Mouse (Mus musculus) embryonic facial prominence, embryonic 10.5 days (tissue): ENCODE results near the gene Plau. TPM values are rescaled to one million over a fixed set of nuclear protein-coding genes. Genes with fewer than 3 reads are reported as not detected.

Source experiments
- DNase-seq: peaks from one replicate; pipeline ENCODE4 v3.0.0-alpha.2; 2017; ENCODE audit warnings: low spot score
- H3K27ac ChIP-seq: fragments of 300-500 bp; sonication (generic); replicated peaks from 2 replicates; pipeline ENCODE4 v1.5.1; 2016; ENCODE audit warnings: mild to moderate bottlenecking
- H3K27me3 ChIP-seq: fragments of 300-500 bp; sonication (generic); replicated peaks from 2 replicates; pipeline ENCODE4 v1.6.1; 2016; ENCODE audit warnings: low read depth, mild to moderate bottlenecking; ENCODE audit not compliant: poor library complexity, severe bottlenecking
- H3K36me3 ChIP-seq: fragments of 300-500 bp; sonication (generic); replicated peaks from 2 replicates; pipeline ENCODE4 v1.6.1; 2016; ENCODE audit warnings: mild to moderate bottlenecking, moderate library complexity
- H3K4me1 ChIP-seq: fragments of 300-500 bp; sonication (generic); 2 replicates; pipeline ENCODE4 v1.6.1; 2016
- H3K4me3 ChIP-seq: fragments of 300-500 bp; sonication (generic); 2 replicates; pipeline ENCODE4 v1.5.1; 2016; ENCODE audit warnings: mild to moderate bottlenecking, moderate library complexity
- H3K9me3 ChIP-seq: fragments of 300-500 bp; sonication (generic); 2 replicates; pipeline ENCODE4 v1.6.1; 2016; ENCODE audit warnings: mild to moderate bottlenecking
- WGBS: fragments of 180-500 bp; shearing (Covaris S2); methylation state at CpG from one replicate; pipeline ENCODE4 v1.1.7; 2016; 5-methylcytosine and 5-hydroxymethylcytosine counted together
- polyA plus RNA-seq: library from polyadenylated mRNA; unstranded; fragments of >200 nt; fragmentation: Nextera tagmentation; extraction: Ambion mirVana; gene quantifications from 2 replicates; pipeline ENCODE4 v1.2.1, GENCODE M21; 2016

Gene Plau
- polyA plus RNA-seq, 1 experiment from 2014 or later, result 1.0 TPM

GRCm38 (mm10) chr14:20811236-20811635 is 25.2 kb upstream of the Plau start:
- no peaks in the 10 kb centered on the region for H3K27me3 ChIP-seq
- no peak overlapping the region for H3K27ac ChIP-seq
- no peak for DNase-seq
- WGBS, result 89% methylated on average over 8 of the region's 8 CpGs
- no peaks in the 10 kb centered on the region for H3K36me3 ChIP-seq
- no peak overlapping the region for H3K4me3 ChIP-seq
- peaks cover 7% of the 10 kb centered on the region; the same call in 1 of the 2 replicates for H3K4me1 ChIP-seq
- H3K9me3 ChIP-seq, result no peaks in the 10 kb centered on the region

DNA sequence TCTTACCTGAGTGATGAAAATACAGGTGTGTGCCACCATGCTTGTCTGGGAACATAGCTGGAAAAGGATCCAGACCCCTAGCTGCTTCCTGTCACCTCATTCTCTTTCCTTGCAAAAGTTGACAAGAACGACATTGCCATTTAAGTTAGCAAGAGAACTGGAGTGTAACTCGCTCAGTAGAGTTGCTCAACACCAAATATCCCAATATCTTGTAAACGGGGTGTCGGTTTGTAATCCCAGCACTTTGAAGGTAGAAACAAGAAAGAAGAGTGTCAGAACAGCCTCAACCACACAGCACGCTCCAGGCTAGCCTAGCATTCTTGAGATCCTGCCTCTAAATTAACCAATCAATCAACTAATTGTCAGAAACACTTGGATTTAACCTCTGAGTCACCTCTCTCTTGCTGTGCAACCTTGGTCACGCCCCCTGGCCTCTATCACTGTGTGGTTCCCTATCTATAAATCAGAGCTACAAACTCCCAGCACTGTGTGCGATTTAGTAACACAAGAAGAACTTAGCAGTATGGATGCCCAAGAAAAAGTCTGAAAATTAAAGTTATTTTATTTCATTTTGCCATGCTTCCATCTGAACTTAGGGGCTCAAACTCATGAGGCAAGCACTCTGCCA is 24.6 kb upstream of the Plau start:
- H3K27me3 ChIP-seq, result no peaks in the 10 kb centered on the region
- H3K36me3 ChIP-seq, result no peaks in the 10 kb centered on the region
- peaks cover 3% of the 10 kb centered on the region; the same call in 1 of the 2 replicates for H3K4me1 ChIP-seq
- WGBS, result 81% methylated on average over 7 of the region's 7 CpGs
- no peak for DNase-seq
- no peaks in the 10 kb centered on the region for H3K9me3 ChIP-seq
- H3K4me3 ChIP-seq, result no peak overlapping the region
- H3K27ac ChIP-seq, result no peak overlapping the region

DNA sequence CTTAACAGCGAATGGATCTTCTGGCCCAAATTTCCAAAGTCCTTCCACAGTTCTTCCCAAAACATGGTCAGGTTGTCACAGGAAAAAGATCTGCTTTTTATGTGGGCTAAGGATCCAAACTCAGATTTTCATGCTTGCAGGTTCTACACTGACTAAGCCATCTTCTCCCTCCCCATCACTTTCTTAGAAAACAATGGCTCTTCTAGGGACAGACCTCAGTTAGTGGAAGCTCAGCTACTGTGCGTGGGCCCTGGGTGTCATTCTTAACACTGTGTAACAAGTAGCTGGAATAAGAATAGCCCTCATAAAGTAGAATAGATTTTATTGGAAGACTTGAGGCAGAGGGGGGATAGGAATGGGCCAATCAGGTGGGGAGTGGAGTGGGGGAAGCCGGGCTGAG is 21.0 kb upstream of the Plau start:
- DNase-seq, result no peak
- WGBS, result 87% methylated on average over 3 of the region's 3 CpGs
- no peak overlapping the region for H3K27ac ChIP-seq
- H3K4me3 ChIP-seq, result no peak overlapping the region
- H3K4me1 ChIP-seq, result no peaks in the 10 kb centered on the region
- H3K27me3 ChIP-seq, result no peaks in the 10 kb centered on the region
- H3K9me3 ChIP-seq, result no peaks in the 10 kb centered on the region
- H3K36me3 ChIP-seq, result no peaks in the 10 kb centered on the region

- Histone ChIP-seq H3K4me1 (peaks cover 8% of the 10 kb centered on the region), H3K4me3 (no peak overlapping the region), H3K27me3 (no peaks in the 10 kb centered on the region), H3K36me3 (no peaks in the 10 kb centered on the region), H3K9me3 (no peaks in the 10 kb centered on the region), H3K27ac (no peak overlapping the region)
- WGBS, result 80% methylated on average over 1 of the region's 1 CpGs
- DNase-seq, result no peak
Measured at GRCm38 (mm10) chr14:20824517-20824916, 11.9 kb upstream of the Plau start.

- no peaks in the 10 kb centered on the region for H3K36me3 ChIP-seq
- H3K27me3 ChIP-seq, result no peaks in the 10 kb centered on the region
- H3K4me1 ChIP-seq, result peaks cover 9% of the 10 kb centered on the region
- no peak overlapping the region for H3K27ac ChIP-seq
- DNase-seq, result no peak
- no peak overlapping the region for H3K4me3 ChIP-seq
- 92% methylated on average over 2 of the region's 2 CpGs for WGBS
- no peaks in the 10 kb centered on the region for H3K9me3 ChIP-seq
Measured at GRCm38 (mm10) chr14:20825516-20825915, 10.9 kb upstream of the Plau start.

GRCm38 (mm10) chr14:20827061-20827460 is 9.4 kb upstream of the Plau start:
- no peaks in the 10 kb centered on the region for H3K27me3 ChIP-seq
- H3K9me3 ChIP-seq, result no peaks in the 10 kb centered on the region
- 81% methylated on average over 8 of the region's 8 CpGs for WGBS
- no peak overlapping the region for H3K27ac ChIP-seq
- DNase-seq, result no peak
- no peaks in the 10 kb centered on the region for H3K36me3 ChIP-seq
- no peak overlapping the region for H3K4me3 ChIP-seq
- peaks cover 9% of the 10 kb centered on the region for H3K4me1 ChIP-seq

GRCm38 (mm10) chr14:20827491-20827890 is 9.0 kb upstream of the Plau start:
- Histone ChIP-seq H3K27me3 (no peaks in the 10 kb centered on the region), H3K4me3 (no peak overlapping the region), H3K36me3 (no peaks in the 10 kb centered on the region), H3K27ac (no peak overlapping the region), H3K9me3 (no peaks in the 10 kb centered on the region), H3K4me1 (peaks cover 9% of the 10 kb centered on the region)
- WGBS, result 90% methylated on average over 5 of the region's 5 CpGs
- no peak for DNase-seq

GRCm38 (mm10) chr14:20828524-20828923 is 7.9 kb upstream of the Plau start:
- no peak for DNase-seq
- H3K27me3 ChIP-seq, result no peaks in the 10 kb centered on the region
- H3K9me3 ChIP-seq, result no peaks in the 10 kb centered on the region
- no peak overlapping the region for H3K4me3 ChIP-seq
- H3K36me3 ChIP-seq, result no peaks in the 10 kb centered on the region
- H3K4me1 ChIP-seq, result peaks cover 9% of the 10 kb centered on the region
- 83% methylated on average over 3 of the region's 3 CpGs for WGBS
- no peak overlapping the region for H3K27ac ChIP-seq

GRCm38 (mm10) chr14:20829523-20830366 is 6.7 kb upstream of the Plau start:
- peak; percentile 21 for DNase-seq
- H3K27me3 ChIP-seq, result peaks cover 6% of the 10 kb centered on the region; the same call in 1 of the 2 replicates
- no peaks in the 10 kb centered on the region for H3K36me3 ChIP-seq
- no peak overlapping the region for H3K4me3 ChIP-seq
- 81% methylated on average over 12 of the region's 12 CpGs for WGBS
- H3K9me3 ChIP-seq, result no peaks in the 10 kb centered on the region
- H3K4me1 ChIP-seq, result peaks cover 9% of the 10 kb centered on the region
- peak overlapping the region; percentile 19; the same call in 1 of the 2 replicates for H3K27ac ChIP-seq

- Histone ChIP-seq H3K4me3 (no peak overlapping the region), H3K9me3 (no peaks in the 10 kb centered on the region), H3K4me1 (peaks cover 7% of the 10 kb centered on the region; the same call in 1 of the 2 replicates), H3K27me3 (peaks cover 17% of the 10 kb centered on the region; the same call in 1 of the 2 replicates), H3K27ac (no peak overlapping the region), H3K36me3 (no peaks in the 10 kb centered on the region)
- no peak for DNase-seq
- 83% methylated on average over 9 of the region's 9 CpGs for WGBS
Measured at GRCm38 (mm10) chr14:20831141-20831910, 5.1 kb upstream of the Plau start.

DNA sequence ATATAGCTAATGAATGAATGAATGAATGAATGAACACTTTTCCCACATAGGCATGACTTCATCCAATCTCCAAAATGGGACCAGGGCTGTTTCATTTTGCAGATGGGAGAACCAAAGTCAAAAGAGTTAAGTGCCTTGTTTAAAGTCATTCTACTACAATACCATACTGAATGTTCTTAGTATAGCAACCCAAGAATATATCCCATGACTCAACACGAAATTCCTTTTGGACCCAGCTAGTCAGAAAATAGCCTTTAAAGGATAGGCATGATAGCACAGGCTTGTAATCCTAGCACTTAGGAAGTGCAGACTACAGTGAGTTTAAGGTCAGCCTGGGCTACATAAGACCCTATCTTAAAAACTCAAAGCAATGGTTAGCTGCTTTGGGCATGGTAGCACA is 4.5 kb upstream of the Plau start:
- WGBS, result 80% methylated on average over 1 of the region's 1 CpGs
- Histone ChIP-seq H3K4me1 (peaks cover 12% of the 10 kb centered on the region), H3K9me3 (no peaks in the 10 kb centered on the region), H3K4me3 (no peak overlapping the region), H3K36me3 (no peaks in the 10 kb centered on the region), H3K27me3 (peaks cover 18% of the 10 kb centered on the region), H3K27ac (no peak overlapping the region)
- DNase-seq, result no peak

DNA sequence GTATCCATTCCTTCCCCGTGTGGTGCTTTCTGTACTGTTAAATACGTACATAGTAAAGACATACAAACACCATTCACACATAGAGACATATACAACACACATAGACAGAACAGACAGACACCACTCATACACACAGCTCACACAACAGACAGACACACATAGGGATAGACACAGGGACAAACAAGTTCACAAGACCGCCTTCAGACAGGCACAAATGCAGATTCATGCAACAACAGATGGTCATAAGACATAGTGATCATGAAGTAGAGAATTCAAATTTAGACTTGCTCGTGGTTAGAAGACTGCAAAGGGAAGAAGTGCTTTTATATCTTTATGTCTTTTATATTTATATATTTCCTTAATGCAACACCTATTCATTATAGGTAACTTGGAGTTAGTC is 2.9 kb upstream of the Plau start:
- H3K27ac ChIP-seq, result no peak overlapping the region
- no peak for DNase-seq
- peaks cover 20% of the 10 kb centered on the region for H3K4me1 ChIP-seq
- H3K9me3 ChIP-seq, result no peaks in the 10 kb centered on the region
- no peaks in the 10 kb centered on the region for H3K36me3 ChIP-seq
- no peak overlapping the region for H3K4me3 ChIP-seq
- 92% methylated on average over 4 of the region's 4 CpGs for WGBS
- H3K27me3 ChIP-seq, result peaks cover 34% of the 10 kb centered on the region
